Mouse (Mus musculus) MEL (cell line): ENCODE data around the gene Mfsd2a. TPM values are rescaled to one million over a fixed set of nuclear protein-coding genes. Genes with fewer than 3 reads are reported as not detected.
A peak's percentile ranks its signal among the peaks of the same experiment; 100 is the strongest.

ENCODE experiments used
- DNase-seq: peaks from one replicate; pipeline ENCODE4 v3.0.0; 2011; ENCODE audit warnings: low read depth, low spot score
- H3K27ac ChIP-seq: 2 replicates; pipeline ENCODE4 v1.5.1; 2012; ENCODE audit warnings: low read depth, mild to moderate bottlenecking, control low read depth, low read length, moderate library complexity; ENCODE audit not compliant: control insufficient read depth
- H3K27me3 ChIP-seq, 2 experiments: fragments of 150-350 bp in 1 of 2; sonication (generic) in 1 of 2; 2 replicates each; pipeline ENCODE4 v1.6.1; 2012; ENCODE audit warnings: low read length in 2 of 2, mild to moderate bottlenecking in 2 of 2, improper control_type of control experiment in 1 of 2, moderate library complexity in 1 of 2; ENCODE audit not compliant: insufficient read depth in 2 of 2, control insufficient read depth in 1 of 2
- H3K36me3 ChIP-seq, 2 experiments: 2 replicates each; pipeline ENCODE4 v1.6.1; 2012 to 2014; ENCODE audit warnings: low read length in 2 of 2, improper control_type of control experiment in 1 of 2, inconsistent platforms in 1 of 2, mild to moderate bottlenecking in 1 of 2; ENCODE audit not compliant: insufficient read depth in 2 of 2, control insufficient read depth in 1 of 2
- H3K4me1 ChIP-seq, 2 experiments: fragments of 150-350 bp in 1 of 2; sonication (generic) in 1 of 2; 2 replicates each; pipeline ENCODE4 v1.6.1; 2012; ENCODE audit warnings: low read length in 2 of 2, improper control_type of control experiment in 1 of 2, mild to moderate bottlenecking in 1 of 2; ENCODE audit not compliant: insufficient read depth in 2 of 2, control insufficient read depth in 1 of 2
- H3K4me3 ChIP-seq, 2 experiments: fragments of 150-350 bp in 1 of 2; sonication (generic) in 1 of 2; 2 replicates each; pipeline ENCODE4 v1.5.1; 2012; ENCODE audit warnings: low read depth in 2 of 2, low read length in 2 of 2, mild to moderate bottlenecking in 2 of 2, moderate library complexity in 2 of 2, control low read depth in 1 of 2, improper control_type of control experiment in 1 of 2; ENCODE audit not compliant: control insufficient read depth in 1 of 2, insufficient read depth in 1 of 2
- H3K79me2 ChIP-seq: 2 replicates; pipeline ENCODE4 v1.6.1; 2012; ENCODE audit warnings: mild to moderate bottlenecking, low read length, moderate library complexity; ENCODE audit not compliant: control insufficient read depth, poor library complexity, insufficient read depth
- H3K9ac ChIP-seq: 2 replicates; pipeline ENCODE4 v1.6.1; 2012; ENCODE audit warnings: low read depth, mild to moderate bottlenecking, control low read depth, low read length, moderate library complexity; ENCODE audit not compliant: control insufficient read depth, poor library complexity, severe bottlenecking
- H3K9me3 ChIP-seq: fragments of 150-350 bp; sonication (generic); replicated peaks from 2 replicates; pipeline ENCODE4 v1.6.1; 2012; ENCODE audit warnings: mild to moderate bottlenecking, low read length, improper control_type of control experiment, moderate library complexity; ENCODE audit not compliant: insufficient read depth
- BHLHE40 ChIP-seq: IDR thresholded peaks from 2 replicates; pipeline ENCODE4 v1.6.1; 2012; ENCODE audit warnings: low read depth, mild to moderate bottlenecking, inconsistent platforms, low read length, improper control_type of control experiment, borderline replicate concordance
- CHD2 ChIP-seq: IDR thresholded peaks from 2 replicates; pipeline ENCODE4 v1.6.1; 2011; ENCODE audit warnings: low read length, improper control_type of control experiment
- CTCF ChIP-seq, 3 experiments: IDR thresholded peaks in 2 of 3; conservative IDR thresholded peaks in 1 of 3; 2 replicates each; pipeline ENCODE4 v1.5.1; 2011 to 2012; ENCODE audit warnings: low read length in 3 of 3, low read depth in 2 of 3, mild to moderate bottlenecking in 2 of 3, improper control_type of control experiment in 1 of 3, inconsistent platforms in 1 of 3, mixed read lengths in 1 of 3, moderate library complexity in 1 of 3; ENCODE audit not compliant: control insufficient read depth in 1 of 3, insufficient read depth in 1 of 3, poor library complexity in 1 of 3, severe bottlenecking in 1 of 3
- E2F4 ChIP-seq: IDR thresholded peaks from 2 replicates; pipeline ENCODE4 v1.6.1; 2011; ENCODE audit warnings: low read depth, low read length, improper control_type of control experiment, borderline replicate concordance
- EP300 ChIP-seq, 2 experiments: IDR thresholded peaks; 2 replicates each; pipeline ENCODE4 v1.6.1; 2011; ENCODE audit warnings: improper control_type of control experiment in 2 of 2, low read length in 2 of 2, low read depth in 1 of 2, mild to moderate bottlenecking in 1 of 2
- GABPA ChIP-seq: IDR thresholded peaks from 2 replicates; pipeline ENCODE4 v1.6.1; 2012; ENCODE audit warnings: low read depth, mild to moderate bottlenecking, inconsistent platforms, low read length, improper control_type of control experiment, moderate library complexity
- HCFC1 ChIP-seq: IDR thresholded peaks from 2 replicates; pipeline ENCODE4 v1.6.1; 2012; ENCODE audit warnings: low read depth, mild to moderate bottlenecking, inconsistent platforms, low read length, improper control_type of control experiment, moderate library complexity
- KAT2A ChIP-seq: conservative IDR thresholded peaks from 2 replicates; pipeline ENCODE4 v1.6.1; 2012; ENCODE audit warnings: low read depth, low read length, improper control_type of control experiment, inconsistent platforms
- MAX ChIP-seq: IDR thresholded peaks from 2 replicates; pipeline ENCODE4 v1.6.1; 2011; ENCODE audit warnings: low read length, improper control_type of control experiment
- MAZ ChIP-seq: IDR thresholded peaks from 2 replicates; pipeline ENCODE4 v1.6.1; 2012; ENCODE audit warnings: low read depth, mild to moderate bottlenecking, inconsistent platforms, low read length, improper control_type of control experiment
- MEF2A ChIP-seq: IDR thresholded peaks from 2 replicates; pipeline ENCODE4 v1.6.1; 2014; ENCODE audit warnings: low read depth, mild to moderate bottlenecking, inconsistent platforms, low read length, improper control_type of control experiment; ENCODE audit not compliant: poor library complexity, insufficient replicate concordance, severe bottlenecking; ENCODE audit errors: extremely low read depth
- MYB ChIP-seq: IDR thresholded peaks from 2 replicates; pipeline ENCODE4 v1.6.1; 2011; ENCODE audit warnings: mild to moderate bottlenecking, low read depth, low read length, improper control_type of control experiment
- POLR2AphosphoS2 ChIP-seq: IDR thresholded peaks from 2 replicates; pipeline ENCODE4 v1.6.1; 2011; ENCODE audit warnings: low read length, improper control_type of control experiment
- POLR2AphosphoS5 ChIP-seq: IDR thresholded peaks from 2 replicates; pipeline ENCODE4 v1.6.1; 2012; ENCODE audit warnings: low read depth, borderline replicate concordance, mild to moderate bottlenecking, inconsistent platforms, low read length, moderate library complexity, mixed read lengths
- RAD21 ChIP-seq: IDR thresholded peaks from 2 replicates; pipeline ENCODE4 v1.6.1; 2011; ENCODE audit warnings: mild to moderate bottlenecking, low read depth, low read length, improper control_type of control experiment
- RCOR1 ChIP-seq: IDR thresholded peaks from 2 replicates; pipeline ENCODE4 v1.6.1; 2012; ENCODE audit warnings: low read depth, mild to moderate bottlenecking, inconsistent platforms, low read length, improper control_type of control experiment
- SIN3A ChIP-seq: IDR thresholded peaks from 2 replicates; pipeline ENCODE4 v1.6.1; 2012; ENCODE audit warnings: low read length, improper control_type of control experiment, inconsistent platforms
- SMC3 ChIP-seq: IDR thresholded peaks from 2 replicates; pipeline ENCODE4 v1.6.1; 2011; ENCODE audit warnings: low read depth, low read length, improper control_type of control experiment
- TCF12 ChIP-seq: IDR thresholded peaks from 2 replicates; pipeline ENCODE4 v1.6.1; 2014; ENCODE audit warnings: low read depth, mild to moderate bottlenecking, inconsistent platforms, low read length, improper control_type of control experiment, moderate library complexity
- USF1 ChIP-seq: IDR thresholded peaks from 2 replicates; pipeline ENCODE4 v1.6.1; 2014; ENCODE audit warnings: low read depth, mild to moderate bottlenecking, inconsistent platforms, low read length, improper control_type of control experiment, moderate library complexity
- ZKSCAN1 ChIP-seq: IDR thresholded peaks from 2 replicates; pipeline ENCODE4 v1.6.1; 2012; ENCODE audit warnings: low read depth, mild to moderate bottlenecking, inconsistent platforms, low read length, improper control_type of control experiment, moderate library complexity
- ZMIZ1 ChIP-seq: IDR thresholded peaks from 2 replicates; pipeline ENCODE4 v1.6.1; 2012; ENCODE audit warnings: low read depth, mild to moderate bottlenecking, inconsistent platforms, low read length, improper control_type of control experiment, moderate library complexity
- ZNF384 ChIP-seq: IDR thresholded peaks from 2 replicates; pipeline ENCODE4 v1.6.1; 2012; ENCODE audit warnings: low read depth, mild to moderate bottlenecking, inconsistent platforms, low read length, improper control_type of control experiment
- polyA plus RNA-seq, 2 experiments: library from polyadenylated mRNA; stranded (reverse) in 1 of 2; unstranded in 1 of 2; fragments of >175 nt in 1 of 2; fragments of >200 nt in 1 of 2; gene quantifications; 2 replicates each; pipeline versions ENCODE4 v1.2.1 to v1.2.4; 2012; ENCODE audit warnings: low replicate concordance in 2 of 2, low read depth in 1 of 2; ENCODE audit not compliant: insufficient read length in 2 of 2, insufficient read depth in 1 of 2, missing spikeins in 1 of 2
- total RNA-seq: library from RNA; depleted of rRNA; stranded (reverse); fragments of 300-350 nt; gene quantifications from 2 replicates; pipeline ENCODE4 v1.2.3, GENCODE M21; 2012

The Mfsd2a gene
- total and polyA plus RNA-seq, 3 experiments, result 8.8 to 14.3 TPM; not detected in 1

DNA sequence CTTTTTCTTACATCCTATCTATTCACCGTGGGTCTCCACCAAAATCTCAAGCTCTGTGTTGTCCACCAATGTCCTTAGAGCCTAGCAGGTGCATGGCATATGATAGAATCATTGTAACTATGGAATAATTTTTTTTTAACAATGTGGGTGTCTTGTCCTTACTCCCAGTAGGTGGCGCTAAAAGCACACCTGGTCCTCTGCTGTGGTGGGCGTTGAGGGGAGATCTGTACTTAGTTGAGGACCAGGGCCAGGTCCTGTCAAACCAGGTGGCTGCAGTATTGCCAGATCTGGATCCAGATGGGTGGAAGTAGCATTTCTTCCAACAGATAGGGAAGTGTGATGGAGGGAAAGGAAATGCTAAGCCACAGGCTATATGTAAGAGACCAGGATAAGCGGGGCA, 16.6 kb downstream of the Mfsd2a start (continued):
- TF ChIP-seq POLR2AphosphoS5 (no peak), HCFC1 (no peak), RAD21 (peak; percentile 82), CTCF (IDR thresholded peaks at IDR 0.05 in 2 of 3, conservative IDR thresholded peaks at IDR 0.05 in 1 of 3; ENCODE audit: control insufficient read depth in 1 of 3, insufficient read depth in 1 of 3, low read depth in 2 of 3, low read length in 3 of 3, poor library complexity in 1 of 3, severe bottlenecking in 1 of 3) (peak; percentile 72 to 89 (median 75)), MAX (no peak), BHLHE40 (no peak), RCOR1 (no peak), USF1 (no peak), SMC3 (peak; percentile 74), E2F4 (no peak), CHD2 (no peak)

GRCm38 (mm10) chr4:122939048-122939796, 21.8 kb downstream of the Mfsd2a start:
- DNase-seq, result peak; percentile 34
- Histone ChIP-seq H3K9me3 (no peaks in the 10 kb centered on the region), H3K27ac (no peak overlapping the region), H3K27me3 (no peaks in the 10 kb centered on the region), H3K9ac (no peak overlapping the region), H3K36me3 (peaks cover 0 to 16% of the 10 kb centered on the region in 2 experiments; a peak in 2 of 4 replicates), H3K4me1 (peaks cover 0 to 29% of the 10 kb centered on the region in 2 experiments; a peak in 3 of 4 replicates)
- TF ChIP-seq TCF12 (no peak), E2F4 (no peak), ZKSCAN1 (no peak), ZNF384 (peak; percentile 87), KAT2A (no peak), MYB (no peak), RCOR1 (no peak), EP300 (IDR thresholded peaks at IDR 0.05; ENCODE audit: low read depth in 1 of 2, low read length in 2 of 2) (peak; percentile 17 to 37; a peak in 2 of 4 replicates), ZMIZ1 (no peak), SIN3A (no peak), CTCF (IDR thresholded peaks at IDR 0.05 in 2 of 3, conservative IDR thresholded peaks at IDR 0.05 in 1 of 3; ENCODE audit: control insufficient read depth in 1 of 3, insufficient read depth in 1 of 3, low read depth in 2 of 3, low read length in 3 of 3, poor library complexity in 1 of 3, severe bottlenecking in 1 of 3) (no peak), GABPA (no peak), CHD2 (no peak), MAZ (no peak), MEF2A (no peak), RAD21 (no peak), POLR2AphosphoS2 (no peak)
- TF ChIP-seq, all 39 proteins: peak for 2
- Histone ChIP-seq H3K79me2 (no peaks in the 10 kb centered on the region), H3K4me3 (no peak overlapping the region)
